Mouse (Mus musculus) MEL (cell line): ENCODE data around the gene 4933400A11Rik.

Experiments
- CHD1 ChIP-seq: IDR thresholded peaks from 2 replicates; pipeline ENCODE4 v1.6.1; 2012; ENCODE audit warnings: low read depth, mild to moderate bottlenecking, inconsistent platforms, low read length, improper control_type of control experiment
- CHD2 ChIP-seq: IDR thresholded peaks from 2 replicates; pipeline ENCODE4 v1.6.1; 2011; ENCODE audit warnings: low read length, improper control_type of control experiment
- CTCF ChIP-seq, 3 experiments: IDR thresholded peaks in 2 of 3; conservative IDR thresholded peaks in 1 of 3; 2 replicates each; pipeline ENCODE4 v1.5.1; 2011 to 2012; ENCODE audit warnings: low read length in 3 of 3, low read depth in 2 of 3, mild to moderate bottlenecking in 2 of 3, improper control_type of control experiment in 1 of 3, inconsistent platforms in 1 of 3, mixed read lengths in 1 of 3, moderate library complexity in 1 of 3; ENCODE audit not compliant: control insufficient read depth in 1 of 3, insufficient read depth in 1 of 3, poor library complexity in 1 of 3, severe bottlenecking in 1 of 3
- E2F4 ChIP-seq: IDR thresholded peaks from 2 replicates; pipeline ENCODE4 v1.6.1; 2011; ENCODE audit warnings: low read depth, low read length, improper control_type of control experiment, borderline replicate concordance
- GATA1 ChIP-seq: IDR thresholded peaks from 2 replicates; pipeline ENCODE4 v1.6.1; 2011; ENCODE audit warnings: low read depth, low read length, improper control_type of control experiment
- MXI1 ChIP-seq: IDR thresholded peaks from 2 replicates; pipeline ENCODE4 v1.6.1; 2011; ENCODE audit warnings: mild to moderate bottlenecking, low read depth, low read length, improper control_type of control experiment
- NELFE ChIP-seq: IDR thresholded peaks from 2 replicates; pipeline ENCODE4 v1.6.1; 2011; ENCODE audit warnings: low read depth, low read length, improper control_type of control experiment
- POLR2A ChIP-seq, 2 experiments: IDR thresholded peaks; 2 replicates each; pipeline ENCODE4 v1.6.1; 2011 to 2012; ENCODE audit warnings: low read length in 2 of 2, mild to moderate bottlenecking in 2 of 2, control low read depth in 1 of 2, improper control_type of control experiment in 1 of 2, low read depth in 1 of 2, moderate library complexity in 1 of 2; ENCODE audit not compliant: control insufficient read depth in 1 of 2, insufficient read depth in 1 of 2, poor library complexity in 1 of 2
- POLR2AphosphoS2 ChIP-seq: IDR thresholded peaks from 2 replicates; pipeline ENCODE4 v1.6.1; 2011; ENCODE audit warnings: low read length, improper control_type of control experiment
- ZC3H11A ChIP-seq: IDR thresholded peaks from 2 replicates; pipeline ENCODE4 v1.6.1; 2012; ENCODE audit warnings: low read depth, mild to moderate bottlenecking, inconsistent platforms, low read length, improper control_type of control experiment
- ZKSCAN1 ChIP-seq: IDR thresholded peaks from 2 replicates; pipeline ENCODE4 v1.6.1; 2012; ENCODE audit warnings: low read depth, mild to moderate bottlenecking, inconsistent platforms, low read length, improper control_type of control experiment, moderate library complexity
- ZMIZ1 ChIP-seq: IDR thresholded peaks from 2 replicates; pipeline ENCODE4 v1.6.1; 2012; ENCODE audit warnings: low read depth, mild to moderate bottlenecking, inconsistent platforms, low read length, improper control_type of control experiment, moderate library complexity

- TF ChIP-seq E2F4, result no peak
- no peak for TF ChIP-seq NELFE
- no peak for TF ChIP-seq ZMIZ1
- no peak for TF ChIP-seq ZKSCAN1
- TF ChIP-seq CTCF (IDR thresholded peaks at IDR 0.05 in 2 of 3, conservative IDR thresholded peaks at IDR 0.05 in 1 of 3; ENCODE audit: control insufficient read depth in 1 of 3, insufficient read depth in 1 of 3, low read depth in 2 of 3, low read length in 3 of 3, poor library complexity in 1 of 3, severe bottlenecking in 1 of 3), result no peak
- no peak for TF ChIP-seq MXI1
- TF ChIP-seq POLR2A (IDR thresholded peaks at IDR 0.05; ENCODE audit: control insufficient read depth in 1 of 2, insufficient read depth in 1 of 2, low read depth in 1 of 2, low read length in 2 of 2, poor library complexity in 1 of 2), result no peak
- TF ChIP-seq ZC3H11A, result no peak
- TF ChIP-seq POLR2AphosphoS2, result no peak
- TF ChIP-seq GATA1, result no peak
- no peak for TF ChIP-seq CHD2
- no peak for TF ChIP-seq CHD1
These were observed 21.4 kb downstream of the 4933400A11Rik start for GRCm38 (mm10) chrX:169758001-169758400.
